Mouse (Mus musculus) heart, postnatal 14 days (tissue): ENCODE data around the gene Olfr1025-ps1. TPM values are rescaled to one million over a fixed set of nuclear protein-coding genes. Genes with fewer than 3 reads are reported as not detected.

Source experiments
- DNase-seq, 2 experiments: peaks; one replicate each; pipeline ENCODE4 v3.0.0; 2021 to 2022
- intact Hi-C: fragments of 180-260 bp; cut with DNase I; formaldehyde crosslinking; loops from one replicate; pipeline ENCODE4 v1.15.1; 2025
- long read RNA-seq, 2 experiments: library from polyadenylated mRNA; stranded (forward); transcript quantifications; one replicate each; pipeline ENCODE4 v2.0.0; 2021
- total RNA-seq, 2 experiments: library from RNA; stranded (reverse); gene quantifications; 2 replicates each; pipeline ENCODE4 v1.2.3; 2021

Olfr1025-ps1 gene
- total RNA-seq = not detected
- long read RNA-seq, experiment 1 = 0 reads
- long read RNA-seq, experiment 2 = 0 reads

DNA sequence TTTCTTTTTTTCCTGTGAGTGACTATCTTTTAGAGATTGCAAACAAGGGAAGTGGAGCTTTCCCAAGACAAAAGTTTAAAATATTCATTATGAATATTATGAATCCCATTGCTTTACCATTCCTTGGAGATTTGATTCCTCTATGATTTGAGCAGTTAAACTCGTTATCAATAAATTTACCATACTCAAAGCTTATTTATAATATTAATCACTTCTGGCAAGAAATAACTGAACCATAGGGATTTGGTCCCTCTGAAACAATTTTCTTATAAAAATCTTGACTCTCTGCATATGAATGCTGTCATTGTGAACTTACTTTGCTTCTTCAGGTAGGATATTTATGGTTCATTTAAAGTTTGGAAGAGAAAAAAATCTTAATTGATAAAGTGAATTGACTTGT lies at the start of gene Olfr1025-ps1:
Olfr1025-ps1 (plus strand) TSS at position 301 of the 400 bp plus-strand sequence.
- no peak for DNase-seq
- intact Hi-C loops = no loop called here

DNA sequence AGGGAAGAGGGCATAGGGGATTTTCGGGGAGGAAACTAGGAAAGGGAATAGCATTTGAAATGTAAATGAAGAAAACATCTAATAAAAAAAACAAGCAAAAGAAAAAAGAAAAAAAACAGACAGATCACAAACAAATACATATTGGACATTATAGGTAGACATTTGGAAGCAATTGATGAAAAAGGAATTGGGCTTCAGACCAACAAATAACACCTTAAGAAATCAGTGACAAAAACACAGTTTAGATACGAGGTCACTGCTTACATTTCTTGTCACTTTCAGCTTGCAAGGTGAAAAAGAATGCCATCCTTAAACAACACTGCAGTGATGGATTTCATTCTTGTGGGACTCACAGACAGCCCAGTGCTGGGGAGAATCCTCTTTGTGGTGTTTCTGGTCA lies 46.7 kb upstream of the Olfr1025-ps1 start, which contains the start of gene Olfr1022:
Olfr1022 (plus strand) TSS at position 301 of the 400 bp plus-strand sequence.
- intact Hi-C loops = no loop called here
- no peak for DNase-seq

DNA sequence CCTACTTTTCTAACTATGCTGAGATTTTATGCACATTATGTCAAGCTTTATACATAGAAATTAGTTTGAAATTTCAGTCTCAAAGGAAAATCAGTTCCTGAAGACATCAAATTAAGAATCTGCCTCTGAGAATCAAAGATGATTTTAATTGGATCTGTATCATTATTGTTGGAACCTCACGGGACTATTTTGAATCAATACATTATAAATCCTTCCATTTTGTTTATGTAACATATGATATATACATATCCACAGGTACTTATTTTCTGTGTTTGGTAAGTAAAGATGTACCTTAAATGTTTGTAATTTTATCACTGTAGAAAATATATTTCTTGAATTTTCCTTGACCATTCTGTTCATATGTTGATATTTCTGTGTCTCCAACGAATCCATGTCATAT lies 29.7 kb upstream of the Olfr1025-ps1 start, which contains the start of gene Olfr1023:
Olfr1023 (plus strand) TSS at position 301 of the 400 bp plus-strand sequence.
- DNase-seq = no peak
- intact Hi-C loops = no loop called here

DNA sequence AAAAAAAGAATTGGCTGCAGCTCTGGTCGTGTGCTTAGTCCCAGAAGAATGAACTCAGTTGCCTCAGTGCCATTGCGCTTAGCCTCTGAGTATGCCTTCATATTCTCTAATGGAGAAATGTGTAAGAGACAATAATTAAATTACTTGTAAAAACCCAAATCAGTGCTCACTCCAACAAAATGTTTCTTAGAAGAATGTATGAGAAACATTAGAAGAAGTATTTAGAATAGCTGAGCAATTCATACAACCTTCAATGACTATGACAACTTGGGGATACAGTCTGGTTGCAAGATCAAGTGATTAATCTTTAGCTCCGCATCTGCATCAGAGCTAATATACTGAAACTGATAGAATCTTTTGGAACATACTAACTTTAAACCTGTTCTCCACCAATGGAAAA lies 10.0 kb upstream of the Olfr1025-ps1 start, which contains the start of gene Olfr1024:
Olfr1024 (minus strand) TSS at position 101 of the 400 bp plus-strand sequence.
- intact Hi-C loops = no loop called here
- DNase-seq = no peak

DNA sequence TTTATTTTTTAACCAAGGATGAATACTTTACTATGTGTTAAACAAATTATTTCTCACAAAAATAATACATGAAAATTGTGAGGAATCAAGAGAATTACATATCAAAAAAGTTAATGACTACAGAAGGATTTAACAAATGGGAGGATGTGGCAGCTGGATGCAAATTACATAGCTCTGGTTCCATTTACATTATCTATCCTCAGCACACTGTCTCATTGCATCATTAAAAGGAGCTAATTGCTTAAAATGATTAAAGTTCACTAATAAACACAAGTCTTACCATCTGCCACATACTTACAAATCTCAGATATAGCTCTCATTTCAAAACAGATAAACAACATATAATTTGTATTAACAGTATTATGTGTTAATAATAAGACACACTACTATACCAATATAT lies 1.8 kb upstream of the Olfr1025-ps1 start:
- DNase-seq = no peak
- intact Hi-C loops = no loop called here

DNA sequence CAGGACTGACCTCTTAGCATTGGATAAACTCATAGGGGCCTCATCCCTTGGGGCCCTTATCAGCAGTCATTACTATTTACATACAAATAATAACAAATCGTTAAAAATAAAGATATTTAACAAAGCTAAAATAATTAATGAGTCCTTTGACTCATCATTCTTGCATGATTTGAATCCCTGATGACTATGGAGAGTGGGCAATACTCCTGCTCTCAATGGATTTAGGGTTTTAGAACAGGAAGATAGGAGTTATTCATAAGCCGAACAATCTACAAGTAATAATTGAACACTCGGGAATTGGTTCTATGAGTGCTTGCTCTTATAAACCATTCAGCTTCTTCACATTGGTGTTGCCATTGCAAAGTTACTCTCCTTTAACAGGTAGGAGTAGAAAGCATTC lies 6.3 kb downstream of the Olfr1025-ps1 start, which contains the start of gene Olfr1026:
Olfr1026 (plus strand) TSS at position 301 of the 400 bp plus-strand sequence.
- intact Hi-C loops = no loop called here
- no peak for DNase-seq

DNA sequence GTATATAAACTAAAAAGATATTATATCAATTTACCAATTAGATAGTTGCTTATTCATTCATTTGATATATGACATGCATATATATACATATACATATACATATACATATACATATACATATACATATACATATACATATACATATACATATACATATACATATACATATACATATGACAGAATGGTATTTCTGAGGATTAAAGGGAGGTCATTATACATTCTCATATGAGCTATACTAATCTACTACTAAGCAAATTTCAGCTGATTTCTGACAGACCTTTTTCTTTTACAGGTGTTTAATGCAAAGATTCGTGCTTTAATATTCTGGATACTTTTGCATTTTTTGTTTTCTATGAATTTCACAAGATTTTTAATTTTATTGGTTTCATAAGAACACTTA lies 35.1 kb downstream of the Olfr1025-ps1 start, which contains the start of gene Olfr1028:
Olfr1028 (plus strand) TSS at position 301 of the 400 bp plus-strand sequence.
- no peak for DNase-seq
- intact Hi-C loops = no loop called here

Other genes starting within 250 kb of the Olfr1025-ps1 start
- not detected for gene Olfr1006, start 236.4 kb upstream of the Olfr1025-ps1 start, total RNA-seq
- not detected for gene Olfr1008, start 225.8 kb upstream of the Olfr1025-ps1 start, total RNA-seq
- not detected for gene Olfr1009, start 199.8 kb upstream of the Olfr1025-ps1 start, total RNA-seq
- not detected for gene Olfr1012, start 152.4 kb upstream of the Olfr1025-ps1 start, total RNA-seq
- gene Olfr1013, start 148.1 kb upstream of the Olfr1025-ps1 start, total RNA-seq = not detected
- not detected for gene Olfr1014, start 142.5 kb upstream of the Olfr1025-ps1 start, total RNA-seq
- gene Olfr1015, start 133.2 kb upstream of the Olfr1025-ps1 start, total RNA-seq = not detected
- gene Olfr1016, start 112.6 kb upstream of the Olfr1025-ps1 start, total RNA-seq = not detected
- not detected for gene Olfr1018, start 96.7 kb upstream of the Olfr1025-ps1 start, total RNA-seq
- not detected for gene Olfr1019, start 69.7 kb upstream of the Olfr1025-ps1 start, total RNA-seq
- gene Olfr1020, start 68.2 kb upstream of the Olfr1025-ps1 start, total RNA-seq = not detected
- not detected for gene Olfr1022, start 46.6 kb upstream of the Olfr1025-ps1 start, total RNA-seq
- not detected for gene Olfr1023, start 29.6 kb upstream of the Olfr1025-ps1 start, total RNA-seq
- not detected for gene Olfr1024, start 10.1 kb upstream of the Olfr1025-ps1 start, total RNA-seq
- not detected for gene Olfr1026, start 6.4 kb downstream of the Olfr1025-ps1 start, total RNA-seq
- not detected for gene Olfr1028, start 35.2 kb downstream of the Olfr1025-ps1 start, total RNA-seq
- gene Olfr1029, start 58.7 kb downstream of the Olfr1025-ps1 start, total RNA-seq = not detected
- gene Olfr1030, start 64.1 kb downstream of the Olfr1025-ps1 start, total RNA-seq = not detected
- not detected for gene Olfr1031, start 75.1 kb downstream of the Olfr1025-ps1 start, total RNA-seq
- gene Olfr1032, start 90.3 kb downstream of the Olfr1025-ps1 start, total RNA-seq = not detected
- 1 to 10 TPM; 3.4 to 7.1 TPM for gene Olfr1033, start 105.4 kb downstream of the Olfr1025-ps1 start, total RNA-seq
- gene Olfr1034, start 130.7 kb downstream of the Olfr1025-ps1 start, total RNA-seq = under 1 TPM; 0.10 to 0.29 TPM
- gene Olfr1036, start 158.8 kb downstream of the Olfr1025-ps1 start, total RNA-seq = not detected
- not detected for gene Olfr1037, start 172.2 kb downstream of the Olfr1025-ps1 start, total RNA-seq
- not detected for gene Olfr1039, start 220.7 kb downstream of the Olfr1025-ps1 start, total RNA-seq
- gene Olfr1040, start 231.5 kb downstream of the Olfr1025-ps1 start, total RNA-seq = not detected
- not detected for gene Olfr1042, start 246.6 kb downstream of the Olfr1025-ps1 start, total RNA-seq